Mouse (Mus musculus) spleen, adult 2 months (tissue): ENCODE results near the gene Abcc10. TPM values are rescaled to one million over a fixed set of nuclear protein-coding genes. Genes with fewer than 3 reads are reported as not detected.

Source experiments
- DNase-seq, 2 experiments: peaks; one replicate each; pipeline versions ENCODE4 v3.0.0 to v3.0.0-alpha.2; 2012 to 2021; ENCODE audit warnings: low spot score in 2 of 2, low read depth in 1 of 2
- H3K27ac ChIP-seq: fragments of 200-500 bp; 2 replicates; pipeline ENCODE4 v1.5.1; 2012; ENCODE audit warnings: low read length, inconsistent platforms; ENCODE audit not compliant: insufficient read depth
- H3K27me3 ChIP-seq: fragments of 200-500 bp; 2 replicates; pipeline ENCODE4 v1.6.1; 2012; ENCODE audit warnings: mild to moderate bottlenecking, moderate library complexity, low read length, inconsistent platforms; ENCODE audit not compliant: control insufficient read depth, insufficient read depth
- H3K36me3 ChIP-seq: fragments of 200-500 bp; 2 replicates; pipeline ENCODE4 v1.6.1; 2012; ENCODE audit warnings: mild to moderate bottlenecking, low read length, inconsistent platforms; ENCODE audit not compliant: control insufficient read depth, insufficient read depth
- H3K4me1 ChIP-seq: fragments of 200-500 bp; 2 replicates; pipeline ENCODE4 v1.6.1; 2011; ENCODE audit warnings: inconsistent platforms; ENCODE audit not compliant: control insufficient read depth, insufficient read depth, insufficient read length
- H3K4me3 ChIP-seq: fragments of 200-500 bp; 2 replicates; pipeline ENCODE4 v1.5.1; 2011; ENCODE audit warnings: mild to moderate bottlenecking, inconsistent platforms; ENCODE audit not compliant: insufficient read depth, insufficient read length; ENCODE audit errors: extremely low read depth
- CTCF ChIP-seq: fragments of 200-500 bp; IDR thresholded peaks from 2 replicates; pipeline ENCODE4 v1.5.1; 2011; ENCODE audit warnings: mild to moderate bottlenecking, inconsistent platforms; ENCODE audit not compliant: insufficient read depth, insufficient read length, insufficient replicate concordance; ENCODE audit errors: extremely low read depth
- POLR2A ChIP-seq: fragments of 200-500 bp; IDR thresholded peaks from 2 replicates; pipeline ENCODE4 v1.6.1; 2011; ENCODE audit warnings: low read depth, low read length, inconsistent platforms
- WGBS: fragments of 180-500 bp; shearing (Covaris S2); methylation state at CpG from one replicate; pipeline ENCODE4 v1.1.7; 2018; 5-methylcytosine and 5-hydroxymethylcytosine counted together
- polyA plus RNA-seq: library from polyadenylated mRNA; depleted of rRNA; stranded (reverse); fragments of >200 nt; gene quantifications from 2 replicates; pipeline ENCODE4 v1.2.3, GENCODE M21; 2012; rRNA removed

Gene Abcc10
- polyA plus RNA-seq, 1 experiment = 15.4 TPM

DNA sequence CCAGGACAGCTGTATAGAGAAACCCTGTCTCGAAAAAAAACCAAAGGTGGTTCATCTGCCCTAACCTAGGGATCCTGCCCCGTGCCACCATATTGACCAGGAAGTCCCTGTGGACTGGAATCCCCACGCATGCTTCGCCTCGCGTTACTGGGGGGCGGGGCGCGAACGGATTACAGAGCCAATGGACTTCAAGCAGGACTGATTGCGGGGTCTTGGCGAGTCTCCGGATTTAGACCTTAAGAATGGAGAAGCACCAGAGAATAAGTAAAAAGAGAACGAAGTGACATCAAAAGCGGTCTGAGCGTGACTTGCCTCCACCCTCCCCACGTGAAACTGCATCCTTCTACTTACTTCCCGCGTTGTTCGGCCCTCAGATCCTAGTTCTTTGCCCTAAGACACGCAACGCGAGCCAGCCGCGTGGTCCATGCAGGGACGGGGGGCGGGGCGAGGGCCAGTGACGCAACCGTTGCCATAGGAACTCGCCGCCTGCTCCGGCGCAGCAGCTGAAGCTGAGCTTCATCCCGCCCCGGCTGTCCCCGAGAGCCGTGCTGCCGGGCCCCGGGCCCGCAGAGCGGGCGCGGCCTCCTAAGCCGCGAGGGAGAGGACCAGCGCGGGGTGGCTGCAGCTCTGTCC is 74.6 kb downstream of the Abcc10 start, which contains the start of gene Lrrc73:
Gene Lrrc73 (plus strand): TSS at position 80 of the 633 bp plus-strand sequence.
- no peak for TF ChIP-seq CTCF
- no peak for TF ChIP-seq POLR2A

More for the DNA sequence above, 74.6 kb downstream of the Abcc10 start, which contains the start of gene Lrrc73:
- Histone ChIP-seq H3K4me3 (peak within 1 kb of the TSS; percentile 52), H3K4me1 (peaks cover 13% of the 10 kb centered on the region), H3K27me3 (peaks cover 5% of the 10 kb centered on the region), H3K36me3 (peaks cover 33% of the 10 kb centered on the region), H3K27ac (no peak within 1 kb of the TSS)
- DNase-seq = peak; percentile 53 to 89
- 1% methylated on average over 44 of the region's 48 CpGs for WGBS

Other genes with a start within 250 kb of the Abcc10 start
- gene Mrps18a, start 217.4 kb downstream of the Abcc10 start, polyA plus RNA-seq = 27.4 and 29.7 TPM in 2 replicates
- gene Rsph9, start 184.1 kb downstream of the Abcc10 start, polyA plus RNA-seq = 0.58 and 2.1 TPM in 2 replicates
- 16.5 and 17.7 TPM in 2 replicates for gene Mad2l1bp, start 174.8 kb downstream of the Abcc10 start, polyA plus RNA-seq
- 176 and 177 TPM in 2 replicates for gene Gtpbp2, start 167.3 kb downstream of the Abcc10 start, polyA plus RNA-seq
- 5.2 and 5.6 TPM in 2 replicates for gene Polh, start 125.7 kb downstream of the Abcc10 start, polyA plus RNA-seq
- 14.7 and 16.8 TPM in 2 replicates for gene Xpo5, start 125.6 kb downstream of the Abcc10 start, polyA plus RNA-seq
- gene Polr1c, start 80.3 kb downstream of the Abcc10 start, polyA plus RNA-seq = 30.0 and 33.6 TPM in 2 replicates
- gene Yipf3, start 80.3 kb downstream of the Abcc10 start, polyA plus RNA-seq = 128 and 138 TPM in 2 replicates
- 0.82 and 0.89 TPM in 2 replicates for gene Lrrc73, start 74.8 kb downstream of the Abcc10 start, polyA plus RNA-seq
- gene Tjap1, start 45.3 kb downstream of the Abcc10 start, polyA plus RNA-seq = 28.8 and 40.4 TPM in 2 replicates
- 0.46 and 0.50 TPM in 2 replicates for gene Dlk2, start 30.9 kb downstream of the Abcc10 start, polyA plus RNA-seq
- gene Zfp318, start 55.4 kb upstream of the Abcc10 start, polyA plus RNA-seq = 37.6 and 55.4 TPM in 2 replicates
- gene Crip3, start 100.6 kb upstream of the Abcc10 start, polyA plus RNA-seq = 8.9 and 10.0 TPM in 2 replicates
- gene Slc22a7, start 110.1 kb upstream of the Abcc10 start, polyA plus RNA-seq = 0.07 TPM in 1 of 2 replicates, not detected in the other
- 0.82 and 0.89 TPM in 2 replicates for gene Ttbk1, start 159.3 kb upstream of the Abcc10 start, polyA plus RNA-seq
- 2.3 and 3.6 TPM in 2 replicates for gene Dnph1, start 168.4 kb upstream of the Abcc10 start, polyA plus RNA-seq
- 16.2 and 19.4 TPM in 2 replicates for gene Cul9, start 218.0 kb upstream of the Abcc10 start, polyA plus RNA-seq
- gene Srf, start 227.8 kb upstream of the Abcc10 start, polyA plus RNA-seq = 146 and 226 TPM in 2 replicates